Mouse (Mus musculus) spleen, embryonic (tissue): ENCODE measurements at regions not wholly inside any gene's neighbourhood (a gene's known extent, or its start where the extent isn't known, plus 50 kb on each side); places are given as distances from the start of the nearest gene placed in this dataset.
"Not testable (repeated sequence)": the region's sequence is repeated elsewhere in the genome, so short reads cannot be mapped to it uniquely, and the experiment has no call there.

Experiments
- CTCF ChIA-PET: fragments of 350-600 bp; sonication (Branson Sonifier 250); formaldehyde crosslinking; loops from one replicate; lab custom pipeline; 2022; lab: Charles Lee

- CTCF ChIA-PET: no interaction called here
These were observed 309.6 kb upstream of the Pkdcc start for GRCm38 (mm10) chr17:82905483-82905882.

- CTCF ChIA-PET: no interaction called here
These were observed 305.9 kb upstream of the Pkdcc start for GRCm38 (mm10) chr17:82909189-82909588.

DNA sequence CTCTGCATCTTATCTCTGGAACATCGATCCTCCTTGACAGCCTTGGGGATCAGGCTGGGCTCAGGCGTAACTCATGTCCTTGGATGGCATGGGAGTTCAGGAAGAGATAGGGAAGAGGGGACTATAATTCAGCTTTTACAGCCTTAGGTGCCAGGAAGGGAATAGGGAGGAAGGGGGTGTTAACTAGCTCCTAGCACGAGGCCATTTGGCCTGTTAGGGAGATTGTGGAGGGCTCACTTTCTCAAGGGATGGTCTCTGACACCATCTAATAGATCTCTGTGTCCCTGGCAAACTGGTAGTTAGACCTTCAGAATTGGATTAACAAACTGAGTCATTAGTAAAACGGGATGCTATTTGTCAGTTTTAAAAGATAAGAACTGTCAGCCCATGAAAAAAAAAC is 292.1 kb upstream of the Pkdcc start:
- CTCF ChIA-PET: not testable (repeated sequence)

GRCm38 (mm10) chr17:82925751-82926150 is 289.3 kb upstream of the Pkdcc start:
- CTCF ChIA-PET: no interaction called here

DNA sequence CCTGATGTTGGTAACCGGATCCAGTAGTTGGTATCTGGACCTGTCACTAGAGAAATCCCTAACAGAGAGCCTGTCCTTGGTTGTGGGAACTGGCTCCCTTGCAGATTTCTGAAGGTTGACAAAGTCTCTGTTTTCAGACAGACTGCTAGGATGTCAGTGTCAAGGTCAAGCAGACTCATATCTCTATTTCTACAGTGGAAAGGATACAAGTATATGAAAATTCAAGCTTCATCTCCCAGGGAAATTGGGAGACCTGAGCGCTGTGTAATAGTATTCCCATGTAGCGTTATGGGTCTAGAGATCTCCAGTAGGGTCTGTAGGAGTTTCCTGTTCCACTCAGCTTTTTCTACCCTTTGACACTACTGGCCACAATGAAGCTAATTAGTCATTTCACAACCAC is 287.4 kb upstream of the Pkdcc start:
- CTCF ChIA-PET: no interaction called here

DNA sequence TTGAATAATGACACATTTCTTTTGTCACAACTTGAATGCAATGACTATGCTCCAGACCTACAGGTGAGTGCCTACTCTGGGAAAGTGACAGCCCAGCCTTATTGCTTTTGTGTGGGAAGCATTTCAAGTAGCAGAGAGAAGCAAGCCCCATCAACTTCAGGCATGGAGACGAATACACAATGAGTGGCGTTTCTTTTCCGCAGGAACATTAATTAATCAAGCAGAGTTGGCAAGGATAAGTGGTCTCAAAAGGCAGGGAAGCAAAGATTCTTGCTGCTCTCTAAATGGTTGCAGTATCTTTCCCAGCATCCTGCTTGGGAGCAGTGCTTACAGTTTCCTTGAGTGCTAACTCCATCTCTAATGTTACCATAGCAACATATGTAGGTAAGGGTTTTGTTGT is 285.6 kb upstream of the Pkdcc start:
- CTCF ChIA-PET: no interaction called here

- CTCF ChIA-PET: no interaction called here
These were observed 284.4 kb upstream of the Pkdcc start for GRCm38 (mm10) chr17:82930738-82931137.

DNA sequence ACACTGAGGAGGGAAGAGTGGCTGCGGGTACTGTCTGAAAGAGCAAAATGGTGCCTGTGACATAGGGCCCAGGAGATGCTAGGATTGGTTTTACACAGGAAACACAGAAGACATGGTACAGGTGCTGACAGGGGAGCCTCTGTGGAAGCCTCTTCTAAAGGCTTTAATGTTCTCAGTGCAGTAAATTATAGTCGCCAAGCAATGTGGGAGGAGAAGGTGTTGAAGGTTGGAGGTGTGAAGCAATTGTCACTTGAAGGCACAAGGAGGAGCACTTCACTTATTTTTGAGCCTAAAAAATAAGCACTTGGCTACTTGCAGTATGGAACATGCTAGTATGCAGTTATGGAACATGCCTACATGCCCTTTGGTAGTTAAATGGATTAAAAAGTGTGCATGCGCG is 283.6 kb upstream of the Pkdcc start:
- CTCF ChIA-PET: no interaction called here

GRCm38 (mm10) chr17:82936836-82937235 is 278.3 kb upstream of the Pkdcc start:
- CTCF ChIA-PET: no interaction called here

GRCm38 (mm10) chr17:82946083-82946482 is 269.0 kb upstream of the Pkdcc start:
- CTCF ChIA-PET: no interaction called here

GRCm38 (mm10) chr17:82949794-82950193 is 265.3 kb upstream of the Pkdcc start:
- CTCF ChIA-PET: no interaction called here

- CTCF ChIA-PET: no interaction called here
These were observed 264.8 kb upstream of the Pkdcc start for GRCm38 (mm10) chr17:82950268-82950667.

- CTCF ChIA-PET: no interaction called here
These were observed 257.7 kb upstream of the Pkdcc start for GRCm38 (mm10) chr17:82957409-82957808.

- CTCF ChIA-PET: no interaction called here
These were observed 251.7 kb upstream of the Pkdcc start for GRCm38 (mm10) chr17:82963374-82963773.

- CTCF ChIA-PET: no interaction called here
These were observed 215.4 kb upstream of the Pkdcc start for GRCm38 (mm10) chr17:82999710-83000109.

- CTCF ChIA-PET: no interaction called here
These were observed 214.7 kb upstream of the Pkdcc start for GRCm38 (mm10) chr17:83000411-83000810.

DNA sequence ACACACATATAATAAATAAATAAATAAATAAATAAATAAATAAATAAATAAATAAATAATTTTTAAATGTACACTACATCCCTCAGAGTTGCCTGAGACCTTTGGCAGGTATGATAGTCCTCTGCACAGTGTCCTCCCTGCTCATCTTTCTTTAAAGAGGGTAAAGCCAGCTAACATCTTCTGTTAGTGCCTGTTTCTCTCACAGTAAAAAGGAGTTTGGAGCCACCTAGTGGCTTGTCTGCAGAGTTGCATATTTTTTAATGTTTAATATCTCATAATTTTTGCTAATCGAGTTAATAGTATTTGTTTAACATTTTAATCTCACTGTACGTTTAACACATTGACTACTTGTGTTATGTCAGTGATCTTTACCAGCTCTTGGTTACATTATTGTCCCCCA is 213.5 kb upstream of the Pkdcc start:
- CTCF ChIA-PET: no interaction called here

DNA sequence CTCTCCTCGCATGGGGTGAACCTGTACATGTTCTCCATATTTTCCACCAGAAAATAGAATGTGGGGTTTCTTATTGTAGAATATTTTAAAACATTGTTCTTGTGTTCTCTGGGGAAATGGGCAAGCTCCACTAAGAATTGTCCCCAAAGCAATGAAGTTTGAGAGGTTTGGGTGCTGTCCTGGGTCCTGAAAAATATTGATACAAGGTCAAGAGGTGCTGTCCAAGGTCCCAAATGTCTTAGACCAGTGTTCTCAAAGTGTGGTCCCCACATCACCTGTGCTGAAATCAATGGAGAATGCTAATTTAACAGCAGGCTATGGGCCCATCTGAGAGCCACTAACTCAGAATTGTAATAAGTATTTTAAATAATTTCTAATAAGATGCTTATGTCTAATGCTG is 204.2 kb upstream of the Pkdcc start:
- CTCF ChIA-PET: no interaction called here

DNA sequence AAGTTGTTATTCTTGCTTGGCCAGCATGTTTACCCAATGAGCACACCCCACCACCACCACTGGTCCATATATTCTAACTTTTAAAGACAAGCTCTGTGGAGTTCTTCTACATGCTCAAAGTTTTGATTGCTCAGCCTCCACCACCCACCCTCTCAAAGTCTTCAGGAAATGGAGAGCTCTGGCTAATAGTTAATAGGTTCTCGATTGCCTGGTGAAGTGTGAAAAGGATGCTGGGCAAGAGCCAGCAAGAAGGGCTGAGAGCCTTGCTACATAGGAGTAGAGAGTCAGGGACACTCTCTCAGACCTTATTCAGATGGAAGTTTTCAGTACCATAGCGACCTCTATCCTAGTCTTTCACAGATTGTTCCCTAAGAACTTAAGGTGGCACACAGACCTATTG is 199.4 kb upstream of the Pkdcc start:
- CTCF ChIA-PET: no interaction called here

DNA sequence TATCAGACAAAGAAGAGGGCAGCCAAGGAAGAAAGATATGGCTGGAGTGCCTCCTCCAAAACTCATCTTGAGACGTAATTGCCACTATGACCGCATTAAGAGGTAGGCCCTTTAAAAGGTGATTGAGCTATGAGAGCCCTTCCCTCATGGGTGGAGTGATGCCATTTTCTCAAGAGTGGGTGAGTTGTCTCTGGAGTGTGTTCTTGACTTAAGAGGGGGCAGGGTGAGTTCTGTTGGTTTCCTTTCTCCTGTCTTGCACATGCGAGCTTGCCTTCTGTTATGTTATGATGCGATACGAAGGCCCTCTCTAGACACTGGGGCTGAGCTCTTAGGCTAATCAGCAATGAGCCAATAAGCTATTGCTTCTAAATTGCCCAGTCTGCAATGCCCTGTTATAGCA is 198.2 kb upstream of the Pkdcc start:
- CTCF ChIA-PET: no interaction called here

DNA sequence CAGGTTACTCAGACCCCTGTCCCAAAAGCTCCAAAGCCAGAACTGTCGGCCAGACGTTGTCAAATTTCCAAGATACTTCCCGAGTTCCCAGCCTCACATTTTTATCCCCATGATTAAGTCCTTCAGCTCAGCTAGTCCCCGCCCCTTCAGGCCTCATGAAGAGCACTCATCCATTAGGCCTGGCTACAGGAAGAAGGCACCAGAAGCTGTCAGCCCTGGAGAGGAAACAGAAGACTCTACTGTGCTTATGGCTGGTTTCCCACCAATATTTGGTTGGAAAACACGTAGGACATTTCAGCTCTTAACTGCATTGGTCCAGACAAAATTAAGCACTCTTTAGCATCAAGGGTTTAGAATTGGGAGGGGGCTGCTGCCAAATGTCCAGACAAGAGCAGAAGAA is 195.8 kb upstream of the Pkdcc start:
- CTCF ChIA-PET: no interaction called here

- CTCF ChIA-PET: no interaction called here
These were observed 194.5 kb upstream of the Pkdcc start for GRCm38 (mm10) chr17:83020576-83020975.

DNA sequence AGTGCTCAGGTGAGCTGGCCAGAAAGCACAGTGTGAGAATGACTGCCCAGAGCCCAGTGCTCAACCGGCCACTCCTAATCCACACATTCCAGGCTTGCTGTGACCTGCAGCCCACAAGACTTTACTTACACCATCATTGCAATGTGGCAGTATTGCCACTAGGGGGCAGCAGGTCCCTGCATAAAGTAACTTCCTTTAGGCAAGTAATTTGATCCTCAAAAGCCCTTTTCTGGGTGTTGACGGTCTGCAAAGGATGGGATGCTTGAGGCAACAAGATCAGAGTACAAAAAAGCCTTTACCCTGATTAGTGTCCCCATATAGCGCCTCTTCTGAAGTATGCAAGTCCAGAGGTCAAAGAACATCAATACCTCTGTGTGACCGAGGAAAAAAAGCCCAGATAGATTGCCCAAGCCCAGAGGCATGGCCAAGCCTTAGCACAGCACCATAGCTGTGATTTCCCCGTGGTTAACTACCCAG is 189.7 kb upstream of the Pkdcc start:
- CTCF ChIA-PET: no interaction called here

GRCm38 (mm10) chr17:83034914-83035573 is 180.0 kb upstream of the Pkdcc start:
- CTCF ChIA-PET: no interaction called here
